Mouse (Mus musculus): Measurements from ENCODE around the gene Lactb. TPM values are rescaled to one million over a fixed set of nuclear protein-coding genes. Genes with fewer than 3 reads are reported as not detected.

The Lactb gene
- total and polyA plus RNA-seq, 2 experiments from 2014 or later: 6.4 to 13.8 TPM

GRCm38 (mm10) chr9:66980458-66980857, 5.2 kb upstream of the Lactb start:
- no peak overlapping the region for H3K27ac ChIP-seq (ENCODE audit: low read depth)
- no peaks in the 10 kb centered on the region for H3K27me3 ChIP-seq (ENCODE audit: control insufficient read depth, insufficient read depth, low read length)
- WGBS: 5% methylated on average over 5 of the region's 5 CpGs
- peak; percentile 79 for ATAC-seq (ENCODE audit: insufficient read depth, low read depth)
- peak; percentile 42 for DNase-seq (ENCODE audit: low spot score)
- H3K4me3 ChIP-seq (ENCODE audit: low read depth, low read length): no peak overlapping the region
- no peaks in the 10 kb centered on the region for H3K4me1 ChIP-seq (ENCODE audit: control insufficient read depth, insufficient read depth)
- H3K9me3 ChIP-seq (replicated peaks; ENCODE audit: control insufficient read depth, low read length): no peaks in the 10 kb centered on the region
- H3K4me2 ChIP-seq (ENCODE audit: low read depth, low read length): no peak overlapping the region
- no peak overlapping the region for H3K9ac ChIP-seq (replicated peaks; ENCODE audit: low read depth, low read length)
- no peaks in the 10 kb centered on the region for H3K36me3 ChIP-seq (replicated peaks; ENCODE audit: control insufficient read depth, insufficient read depth, low read length)
- peak; percentile 91 for TF ChIP-seq CTCF (IDR thresholded peaks at IDR 0.05; ENCODE audit: low read depth)
- TF ChIP-seq EP300 (IDR thresholded peaks at IDR 0.05; ENCODE audit: low read depth): no peak

DNA sequence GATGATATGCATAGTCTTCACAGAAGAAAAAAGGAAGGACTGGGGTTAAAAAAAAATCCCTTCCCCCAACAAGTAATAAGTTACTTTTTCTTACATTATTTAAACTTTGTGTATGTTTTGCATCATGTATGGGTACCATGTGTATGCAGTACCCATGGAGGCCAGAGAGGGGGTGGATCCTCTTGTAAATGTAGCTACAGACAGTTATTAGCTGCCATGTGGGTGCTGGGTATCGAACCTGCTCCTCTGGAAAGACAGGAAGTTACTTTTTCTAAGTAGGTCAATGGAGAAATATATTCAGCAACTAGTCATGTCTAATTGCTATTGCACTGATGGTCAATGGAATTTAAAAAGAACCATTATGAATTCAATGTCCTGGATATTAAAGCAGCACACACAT, 3.2 kb upstream of the Lactb start:
- Histone ChIP-seq H3K9ac (replicated peaks; ENCODE audit: low read depth, low read length) (no peak overlapping the region), H3K4me2 (ENCODE audit: low read depth, low read length) (no peak overlapping the region), H3K4me1 (ENCODE audit: control insufficient read depth, insufficient read depth) (no peaks in the 10 kb centered on the region), H3K9me3 (replicated peaks; ENCODE audit: control insufficient read depth, low read length) (no peaks in the 10 kb centered on the region), H3K27me3 (ENCODE audit: control insufficient read depth, insufficient read depth, low read length) (no peaks in the 10 kb centered on the region), H3K36me3 (replicated peaks; ENCODE audit: control insufficient read depth, insufficient read depth, low read length) (no peaks in the 10 kb centered on the region), H3K27ac (ENCODE audit: low read depth) (no peak overlapping the region), H3K4me3 (ENCODE audit: low read depth, low read length) (no peak overlapping the region)
- no peak for DNase-seq (ENCODE audit: low spot score)
- no peak for ATAC-seq (ENCODE audit: insufficient read depth, low read depth)
- 77% methylated on average over 1 of the region's 1 CpGs for WGBS
- no peak for TF ChIP-seq EP300 (IDR thresholded peaks at IDR 0.05; ENCODE audit: low read depth)
- no peak for TF ChIP-seq CTCF (IDR thresholded peaks at IDR 0.05; ENCODE audit: low read depth)

DNA sequence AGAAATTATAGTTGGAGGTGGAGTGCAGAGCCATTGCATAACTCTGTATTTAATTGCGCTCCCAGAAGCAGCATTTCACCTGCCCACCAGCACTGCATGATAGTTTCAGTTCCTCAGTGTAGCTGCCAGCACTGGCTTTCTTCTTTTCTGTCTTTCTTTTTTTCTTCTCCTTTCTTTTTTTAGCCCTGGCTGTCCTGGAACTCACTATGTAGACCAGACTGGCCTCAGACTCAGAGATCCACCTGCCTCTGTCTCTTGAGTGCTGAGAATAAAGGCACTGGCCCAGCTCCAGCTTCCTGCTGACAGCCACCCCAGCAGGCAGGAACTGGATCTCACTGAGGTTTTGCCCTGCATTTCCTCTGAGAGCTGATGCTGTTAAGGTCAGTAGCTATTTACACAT, 2.7 kb upstream of the Lactb start:
- ATAC-seq (ENCODE audit: insufficient read depth, low read depth) (no peak), DNase-seq (ENCODE audit: low spot score) (no peak)
- TF ChIP-seq CTCF (IDR thresholded peaks at IDR 0.05; ENCODE audit: low read depth): no peak
- TF ChIP-seq EP300 (IDR thresholded peaks at IDR 0.05; ENCODE audit: low read depth): no peak
- H3K9me3 ChIP-seq (replicated peaks; ENCODE audit: control insufficient read depth, low read length): no peaks in the 10 kb centered on the region
- no peaks in the 10 kb centered on the region for H3K36me3 ChIP-seq (replicated peaks; ENCODE audit: control insufficient read depth, insufficient read depth, low read length)
- no peak overlapping the region for H3K4me2 ChIP-seq (ENCODE audit: low read depth, low read length)
- H3K27me3 ChIP-seq (ENCODE audit: control insufficient read depth, insufficient read depth, low read length): no peaks in the 10 kb centered on the region
- no peaks in the 10 kb centered on the region for H3K4me1 ChIP-seq (ENCODE audit: control insufficient read depth, insufficient read depth)
- no peak overlapping the region for H3K9ac ChIP-seq (replicated peaks; ENCODE audit: low read depth, low read length)
- 70% methylated on average over 1 of the region's 1 CpGs for WGBS
- no peak overlapping the region for H3K27ac ChIP-seq (ENCODE audit: low read depth)
- no peak overlapping the region for H3K4me3 ChIP-seq (ENCODE audit: low read depth, low read length)

GRCm38 (mm10) chr9:66977121-66977520, 1.8 kb upstream of the Lactb start:
- Histone ChIP-seq H3K27ac (ENCODE audit: low read depth) (no peak overlapping the region), H3K4me3 (ENCODE audit: low read depth, low read length) (no peak overlapping the region), H3K4me2 (ENCODE audit: low read depth, low read length) (no peak overlapping the region), H3K9ac (replicated peaks; ENCODE audit: low read depth, low read length) (no peak overlapping the region), H3K36me3 (replicated peaks; ENCODE audit: control insufficient read depth, insufficient read depth, low read length) (no peaks in the 10 kb centered on the region), H3K9me3 (replicated peaks; ENCODE audit: control insufficient read depth, low read length) (no peaks in the 10 kb centered on the region), H3K27me3 (ENCODE audit: control insufficient read depth, insufficient read depth, low read length) (no peaks in the 10 kb centered on the region), H3K4me1 (ENCODE audit: control insufficient read depth, insufficient read depth) (no peaks in the 10 kb centered on the region)
- WGBS: 69% methylated on average over 5 of the region's 5 CpGs
- no peak for ATAC-seq (ENCODE audit: insufficient read depth, low read depth)
- no peak for DNase-seq (ENCODE audit: low spot score)
- TF ChIP-seq CTCF (IDR thresholded peaks at IDR 0.05; ENCODE audit: low read depth) (no peak), EP300 (IDR thresholded peaks at IDR 0.05; ENCODE audit: low read depth) (no peak)

DNA sequence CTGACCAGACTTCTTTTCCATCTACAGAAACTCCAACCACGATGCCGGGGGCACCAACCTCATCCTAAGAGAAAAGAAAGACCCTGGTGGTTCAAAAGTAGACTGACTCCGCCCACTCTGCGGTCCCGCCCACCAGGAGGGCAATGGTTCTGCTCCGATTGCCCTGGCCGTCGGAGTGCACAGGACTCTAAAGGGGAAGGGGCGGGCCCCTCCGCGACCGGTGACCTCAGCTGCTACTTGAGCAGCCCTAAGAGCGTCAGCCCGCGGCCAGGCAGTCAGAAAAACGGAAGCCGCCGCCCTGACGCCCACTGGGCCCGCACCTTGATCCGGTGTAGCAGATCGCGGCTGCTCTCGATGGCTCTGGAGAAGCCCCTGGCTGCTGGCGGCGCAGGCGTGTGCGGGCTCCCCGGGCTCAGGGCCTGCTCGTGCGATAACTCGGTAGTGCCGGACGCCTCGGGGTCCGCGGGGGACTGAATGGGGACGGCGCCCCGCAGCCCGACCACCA, 511 bp downstream of the Lactb start:
- under 1% methylated on average over 40 of the region's 41 CpGs for WGBS
- TF ChIP-seq CTCF (IDR thresholded peaks at IDR 0.05; ENCODE audit: low read depth): no peak
- TF ChIP-seq EP300 (IDR thresholded peaks at IDR 0.05; ENCODE audit: low read depth): no peak

DNA sequence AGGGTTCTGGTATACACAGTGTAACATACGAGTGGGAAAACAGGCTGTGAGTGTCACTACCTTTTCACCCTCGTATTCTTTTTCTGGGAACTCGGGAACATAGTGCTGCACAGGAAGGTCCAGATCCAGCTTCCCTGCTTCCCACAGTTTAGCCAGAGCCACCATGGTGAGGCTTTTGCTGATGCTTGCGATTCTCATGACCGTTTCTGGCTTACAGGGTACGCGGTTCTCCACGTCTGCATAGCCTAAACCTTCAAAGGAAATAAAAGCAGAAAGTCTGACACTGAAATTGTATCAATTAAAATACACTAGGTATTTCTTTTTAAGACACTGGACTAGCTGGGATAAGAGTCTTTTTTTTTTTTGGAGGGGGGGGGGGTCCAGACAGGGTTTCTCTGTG, 4.2 kb downstream of the Lactb start:
- DNase-seq (ENCODE audit: low spot score) (no peak), ATAC-seq (ENCODE audit: insufficient read depth, low read depth) (no peak)
- TF ChIP-seq CTCF (IDR thresholded peaks at IDR 0.05; ENCODE audit: low read depth): no peak
- no peak for TF ChIP-seq EP300 (IDR thresholded peaks at IDR 0.05; ENCODE audit: low read depth)
- no peak overlapping the region for H3K4me3 ChIP-seq (ENCODE audit: low read depth, low read length)
- H3K27me3 ChIP-seq (ENCODE audit: control insufficient read depth, insufficient read depth, low read length): no peaks in the 10 kb centered on the region
- no peaks in the 10 kb centered on the region for H3K4me1 ChIP-seq (ENCODE audit: control insufficient read depth, insufficient read depth)
- peaks cover 19% of the 10 kb centered on the region for H3K36me3 ChIP-seq (replicated peaks; ENCODE audit: control insufficient read depth, insufficient read depth, low read length)
- 85% methylated on average over 8 of the region's 8 CpGs for WGBS
- H3K4me2 ChIP-seq (ENCODE audit: low read depth, low read length): no peak overlapping the region
- no peak overlapping the region for H3K27ac ChIP-seq (ENCODE audit: low read depth)
- no peaks in the 10 kb centered on the region for H3K9me3 ChIP-seq (replicated peaks; ENCODE audit: control insufficient read depth, low read length)
- no peak overlapping the region for H3K9ac ChIP-seq (replicated peaks; ENCODE audit: low read depth, low read length)

More for the DNA sequence above, 511 bp downstream of the Lactb start:
- peaks cover 14% of the 10 kb centered on the region; the same call in 1 of the 2 replicates for H3K36me3 ChIP-seq (replicated peaks; ENCODE audit: control insufficient read depth, insufficient read depth, low read length)
- ATAC-seq (ENCODE audit: insufficient read depth, low read depth): peak; percentile 86
- DNase-seq (ENCODE audit: low spot score): peak; percentile 76
- H3K27me3 ChIP-seq (ENCODE audit: control insufficient read depth, insufficient read depth, low read length): no peaks in the 10 kb centered on the region
- peak overlapping the region; percentile 94 for H3K27ac ChIP-seq (ENCODE audit: low read depth)
- H3K4me3 ChIP-seq (ENCODE audit: low read depth, low read length): peak overlapping the region; percentile 77
- no peaks in the 10 kb centered on the region for H3K9me3 ChIP-seq (replicated peaks; ENCODE audit: control insufficient read depth, low read length)
- peak overlapping the region; percentile 89 for H3K4me2 ChIP-seq (ENCODE audit: low read depth, low read length)
- peak overlapping the region; percentile 81 for H3K9ac ChIP-seq (replicated peaks; ENCODE audit: low read depth, low read length)
- no peaks in the 10 kb centered on the region for H3K4me1 ChIP-seq (ENCODE audit: control insufficient read depth, insufficient read depth)

All from heart, postnatal 0 days (tissue).